Mouse (Mus musculus) right cerebral cortex, postnatal 10 days (tissue): ENCODE data around the gene Atp1b1.

Experiments
- DNase-seq, 2 experiments: peaks; one replicate each; pipeline ENCODE4 v3.0.0; 2021; ENCODE audit warnings: low spot score in 2 of 2

The Atp1b1 gene

DNA sequence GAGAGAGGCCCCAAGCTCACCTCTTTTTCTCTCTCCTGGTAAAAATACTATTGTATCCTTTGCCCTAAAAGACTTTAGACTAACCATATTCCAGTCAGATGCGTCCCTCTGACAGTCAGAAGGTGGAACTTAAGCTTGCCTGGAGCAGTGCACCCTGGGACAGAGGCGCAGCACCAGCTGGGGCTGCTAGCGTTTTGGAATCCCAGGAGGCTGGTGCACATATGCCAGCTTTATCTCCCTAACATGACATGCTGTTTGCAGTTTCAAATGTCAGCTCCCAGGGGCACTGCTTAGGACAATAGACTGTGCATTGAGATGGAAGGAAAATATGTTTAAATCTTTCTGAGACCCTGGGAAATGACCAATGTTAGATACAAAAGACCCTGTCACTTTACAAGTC lies 66.0 kb downstream of the Atp1b1 start:
- no peak for DNase-seq

DNA sequence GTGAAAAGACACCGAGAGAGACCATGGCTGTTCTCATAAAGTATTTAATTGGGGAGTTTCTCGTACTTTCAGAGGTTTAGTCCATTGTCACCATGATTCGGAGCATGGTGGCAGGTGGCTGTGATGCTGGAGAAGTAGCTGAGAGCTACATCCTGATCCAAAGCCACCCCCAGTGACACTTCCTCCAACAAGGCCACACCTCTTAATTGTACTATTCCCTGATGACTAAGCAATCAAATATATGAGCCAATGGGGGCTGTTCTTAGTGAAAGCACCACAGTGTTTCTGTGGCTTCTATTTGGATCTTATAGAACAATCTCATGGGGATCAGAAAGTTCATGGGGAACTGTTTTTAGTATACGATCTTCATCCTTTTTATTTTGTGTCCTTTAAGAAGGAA lies 68.4 kb downstream of the Atp1b1 start:
- DNase-seq, result no peak
